Mouse (Mus musculus): ENCODE measurements around the gene Tepp. TPM values are rescaled to one million over a fixed set of nuclear protein-coding genes. Genes with fewer than 3 reads are reported as not detected.

Gene Tepp
- polyA plus RNA-seq, 1 experiment from 2014 or later = 0.74 TPM

DNA sequence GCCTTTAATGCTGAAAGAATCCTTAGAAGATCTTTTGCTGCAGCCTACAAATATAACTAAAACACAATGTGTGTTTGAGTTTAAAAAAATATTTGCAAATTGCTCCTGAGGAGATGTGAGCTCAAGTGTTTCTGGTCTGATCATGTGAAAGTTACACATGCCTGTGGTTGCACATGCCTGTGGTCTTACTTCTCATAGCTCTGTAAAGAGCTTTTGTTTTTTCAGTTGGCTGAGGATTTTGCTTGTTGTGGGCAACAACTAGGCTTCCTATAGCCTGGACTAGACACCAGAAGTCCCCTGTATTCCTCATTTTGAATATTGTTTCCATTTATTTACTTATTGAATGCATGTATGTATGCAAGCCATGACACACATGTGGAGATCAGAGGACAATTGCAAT lies 26.0 kb downstream of the Tepp start:
- Histone ChIP-seq H3K4me3 (ENCODE audit: low read length) (no peak overlapping the region), H3K36me3 (ENCODE audit: control insufficient read depth, insufficient read depth) (peaks cover 35% of the 10 kb centered on the region)

DNA sequence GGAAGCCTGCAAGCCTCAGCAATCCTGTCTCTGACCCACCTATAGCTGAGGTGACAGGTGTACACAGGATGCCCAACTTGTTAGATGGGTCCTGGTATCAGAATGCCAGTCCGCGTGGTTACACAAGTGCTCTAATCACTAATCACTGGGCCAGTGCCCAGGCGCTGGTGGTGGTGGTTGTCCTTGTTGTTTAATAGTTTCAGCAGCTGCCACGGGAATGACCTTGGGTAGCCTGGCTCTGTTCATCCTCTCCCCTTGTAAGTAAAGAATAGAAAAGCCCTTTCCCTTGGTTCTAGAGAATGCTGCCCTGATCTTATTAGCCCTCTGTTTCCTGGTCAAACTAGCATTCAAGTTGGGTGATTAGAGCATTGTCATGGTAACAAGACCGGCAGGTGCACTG lies 31.4 kb downstream of the Tepp start:
- H3K4me2 ChIP-seq (ENCODE audit: low read depth, low read length) = no peak overlapping the region
- H3K27ac ChIP-seq (ENCODE audit: low read length) = peak overlapping the region; percentile 74
- H3K36me3 ChIP-seq (ENCODE audit: control insufficient read depth, insufficient read depth) = peaks cover 39% of the 10 kb centered on the region
- no peak overlapping the region for H3K9ac ChIP-seq (ENCODE audit: low read length)
- peaks cover 8% of the 10 kb centered on the region for H3K4me1 ChIP-seq (ENCODE audit: control insufficient read depth, insufficient read depth, low read length)
- no peaks in the 10 kb centered on the region for H3K27me3 ChIP-seq (ENCODE audit: control insufficient read depth, insufficient read depth, low read length)
- no peak overlapping the region for H3K4me3 ChIP-seq (ENCODE audit: low read length)
- ATAC-seq (replicated peaks; ENCODE audit: extremely low read depth, insufficient read depth, low FRiP score) = peak; percentile 47; the same call in 1 of the 2 replicates
- H3K9me3 ChIP-seq (replicated peaks; ENCODE audit: control insufficient read depth, low read length) = no peaks in the 10 kb centered on the region
- 49% methylated on average over 5 of the region's 5 CpGs for WGBS

More for the DNA sequence above, 26.0 kb downstream of the Tepp start:
- ATAC-seq (replicated peaks; ENCODE audit: extremely low read depth, insufficient read depth, low FRiP score) = no peak
- H3K9me3 ChIP-seq (replicated peaks; ENCODE audit: control insufficient read depth, low read length) = peaks cover 3% of the 10 kb centered on the region; the same call in 1 of the 2 replicates
- H3K4me1 ChIP-seq (ENCODE audit: control insufficient read depth, insufficient read depth, low read length) = peaks cover 8% of the 10 kb centered on the region; the same call in 1 of the 2 replicates
- no peaks in the 10 kb centered on the region for H3K27me3 ChIP-seq (ENCODE audit: control insufficient read depth, insufficient read depth, low read length)
- no peak overlapping the region for H3K4me2 ChIP-seq (ENCODE audit: low read depth, low read length)
- H3K9ac ChIP-seq (ENCODE audit: low read length) = no peak overlapping the region
- no peak overlapping the region for H3K27ac ChIP-seq (ENCODE audit: low read length)

DNA sequence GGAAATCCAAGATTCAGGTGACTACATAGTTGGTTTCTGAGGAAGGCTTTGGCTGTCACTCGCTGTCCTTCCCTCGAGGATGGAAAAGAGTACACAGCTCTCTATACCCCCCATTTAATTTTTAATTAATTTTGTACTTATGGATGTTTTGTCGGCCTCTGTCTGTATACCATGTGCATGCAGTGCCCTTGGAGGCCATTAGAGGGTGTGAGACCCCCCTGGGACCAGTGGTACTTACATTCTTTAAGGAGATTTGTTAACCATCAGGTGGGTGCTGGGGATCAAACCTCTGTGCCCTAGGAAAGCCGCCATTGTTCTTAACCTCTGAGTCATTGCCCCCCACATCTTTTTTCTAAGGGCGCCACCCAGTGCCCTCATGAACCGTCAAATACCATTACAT lies 34.3 kb downstream of the Tepp start:
- Histone ChIP-seq H3K27me3 (ENCODE audit: control insufficient read depth, insufficient read depth, low read length) (no peaks in the 10 kb centered on the region), H3K36me3 (ENCODE audit: control insufficient read depth, insufficient read depth) (peaks cover 17% of the 10 kb centered on the region), H3K9ac (ENCODE audit: low read length) (no peak overlapping the region), H3K4me2 (ENCODE audit: low read depth, low read length) (no peak overlapping the region), H3K4me3 (ENCODE audit: low read length) (no peak overlapping the region), H3K27ac (ENCODE audit: low read length) (no peak overlapping the region), H3K9me3 (replicated peaks; ENCODE audit: control insufficient read depth, low read length) (no peaks in the 10 kb centered on the region), H3K4me1 (ENCODE audit: control insufficient read depth, insufficient read depth, low read length) (peaks cover 26% of the 10 kb centered on the region)
- ATAC-seq (replicated peaks; ENCODE audit: extremely low read depth, insufficient read depth, low FRiP score) = no peak
- whole genome bisulfite sequencing = 84% methylated on average over 6 of the region's 6 CpGs

DNA sequence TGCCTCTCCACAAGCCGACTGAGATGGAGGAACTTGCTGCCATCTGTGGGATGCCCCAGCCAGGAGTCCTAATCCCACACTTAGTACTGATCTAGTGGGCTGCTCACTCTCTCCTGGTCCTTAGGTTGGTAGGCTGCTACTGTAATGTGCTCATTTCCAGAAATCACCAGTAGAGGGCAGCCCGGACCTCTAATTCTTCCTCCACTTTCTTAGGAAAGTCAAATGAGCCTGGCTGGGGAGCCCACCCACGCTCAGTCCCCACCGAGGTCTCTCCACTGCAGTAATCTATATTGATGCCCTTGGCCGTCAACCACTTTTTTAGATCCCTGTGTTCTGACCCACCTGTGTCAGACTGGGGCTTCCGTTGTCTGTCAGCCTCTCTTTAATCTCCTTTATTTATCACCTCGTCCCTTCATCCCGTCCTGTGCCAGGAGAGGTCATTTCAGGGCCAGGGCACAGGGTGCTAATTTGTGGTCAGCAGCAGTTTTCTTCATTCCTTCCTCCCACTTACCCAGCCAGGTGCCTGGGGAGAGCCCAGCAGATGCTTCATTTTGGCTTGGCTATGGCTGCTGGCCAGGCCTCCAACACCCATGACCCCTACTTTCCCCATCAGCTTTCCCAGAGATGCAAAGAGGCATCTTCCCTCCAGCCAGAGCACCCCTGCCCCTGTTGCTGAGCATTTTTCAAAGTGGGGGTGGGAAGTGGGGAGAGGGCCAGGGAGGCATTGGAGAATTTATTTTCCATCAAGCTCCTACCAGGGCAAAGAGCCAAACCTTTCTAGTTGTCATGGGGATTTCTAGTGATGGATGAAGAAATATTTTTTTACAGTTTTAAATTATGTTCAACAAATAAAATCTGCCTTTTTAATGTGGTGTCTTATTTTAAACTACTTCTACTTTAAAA lies 36.5 kb downstream of the Tepp start:
- 20% methylated on average over 8 of the region's 8 CpGs for WGBS
- no peak overlapping the region for H3K27ac ChIP-seq (ENCODE audit: low read length)
- ATAC-seq (replicated peaks; ENCODE audit: extremely low read depth, insufficient read depth, low FRiP score) = peak; percentile 51

DNA sequence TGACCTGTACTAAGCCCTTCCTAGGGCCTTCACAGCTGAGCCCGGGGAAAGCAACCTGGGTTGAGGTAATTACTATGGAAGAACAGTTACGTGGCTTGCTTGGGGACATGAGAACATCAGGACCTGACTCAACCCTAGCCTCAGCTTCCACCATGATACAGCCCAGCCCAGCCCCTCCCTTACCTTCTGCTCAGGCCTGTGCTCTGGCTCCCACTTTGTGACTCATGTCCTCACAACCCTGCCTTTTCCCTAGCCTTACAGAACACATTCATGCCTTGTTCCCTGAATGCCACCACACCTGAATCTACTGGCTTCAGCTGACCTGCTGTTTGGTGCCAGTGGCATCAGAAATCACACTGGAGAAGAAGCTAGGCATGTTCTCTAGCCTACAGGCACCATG lies 38.0 kb downstream of the Tepp start:
- no peak overlapping the region for H3K4me2 ChIP-seq (ENCODE audit: low read depth, low read length)
- no peak overlapping the region for H3K4me3 ChIP-seq (ENCODE audit: low read length)
- peaks cover 30% of the 10 kb centered on the region for H3K4me1 ChIP-seq (ENCODE audit: control insufficient read depth, insufficient read depth, low read length)
- 86% methylated on average over 2 of the region's 2 CpGs for WGBS
- no peaks in the 10 kb centered on the region for H3K9me3 ChIP-seq (replicated peaks; ENCODE audit: control insufficient read depth, low read length)
- H3K36me3 ChIP-seq (ENCODE audit: control insufficient read depth, insufficient read depth) = peaks cover 12% of the 10 kb centered on the region
- 0 out of 2 replicates have a peak overlapping the region, but pooled peaks have one; percentile 23 for H3K9ac ChIP-seq (ENCODE audit: low read length)
- peak overlapping the region; percentile 51; the same call in 1 of the 2 replicates for H3K27ac ChIP-seq (ENCODE audit: low read length)
- no peak for ATAC-seq (replicated peaks; ENCODE audit: extremely low read depth, insufficient read depth, low FRiP score)
- no peaks in the 10 kb centered on the region for H3K27me3 ChIP-seq (ENCODE audit: control insufficient read depth, insufficient read depth, low read length)

More for the DNA sequence above, 36.5 kb downstream of the Tepp start:
- Histone ChIP-seq H3K4me3 (ENCODE audit: low read length) (no peak overlapping the region), H3K4me2 (ENCODE audit: low read depth, low read length) (no peak overlapping the region), H3K9me3 (replicated peaks; ENCODE audit: control insufficient read depth, low read length) (no peaks in the 10 kb centered on the region), H3K4me1 (ENCODE audit: control insufficient read depth, insufficient read depth, low read length) (peaks cover 34% of the 10 kb centered on the region), H3K9ac (ENCODE audit: low read length) (no peak overlapping the region), H3K27me3 (ENCODE audit: control insufficient read depth, insufficient read depth, low read length) (no peaks in the 10 kb centered on the region), H3K36me3 (ENCODE audit: control insufficient read depth, insufficient read depth) (peaks cover 16% of the 10 kb centered on the region)

DNA sequence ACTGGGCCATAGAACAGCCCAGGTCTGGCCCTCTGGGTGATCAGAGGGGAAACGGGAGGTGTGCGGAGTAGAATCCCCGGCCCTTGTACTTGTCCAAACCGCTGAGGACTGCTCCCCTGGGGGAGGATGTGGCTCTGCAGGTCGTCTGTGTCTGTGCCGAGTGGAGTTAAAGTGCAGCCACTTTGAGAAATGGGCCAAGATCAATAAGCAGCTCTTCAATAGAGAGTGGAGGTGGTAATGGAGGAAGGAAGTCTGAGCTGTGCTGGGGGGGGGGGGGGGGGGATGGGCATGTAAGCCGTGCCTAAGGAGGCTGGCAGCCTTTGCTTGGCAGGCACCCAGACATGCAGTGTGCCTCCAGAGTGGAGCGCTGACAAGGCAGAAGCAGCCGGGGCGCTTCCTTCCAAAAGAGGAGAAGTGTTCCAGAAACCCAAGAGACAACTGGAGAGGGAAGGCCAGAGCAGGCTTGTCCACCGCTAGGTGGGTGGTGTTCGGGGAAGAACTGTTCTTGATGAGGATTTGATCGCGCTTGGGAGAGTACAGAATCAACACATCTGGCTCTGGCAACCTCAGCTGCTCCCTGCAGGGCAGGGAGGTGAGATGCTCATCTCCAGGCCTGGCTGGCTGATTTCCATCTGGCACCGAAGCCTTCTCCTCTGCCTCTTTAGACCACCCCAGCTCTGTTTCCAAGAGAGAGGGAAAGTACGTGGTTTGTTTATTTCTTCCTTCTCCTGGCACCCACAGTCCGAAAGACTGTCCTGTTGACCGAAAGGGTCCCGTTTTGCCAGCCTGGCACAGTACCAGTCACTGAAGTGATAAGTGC lies 38.7 kb downstream of the Tepp start:
- Histone ChIP-seq H3K4me3 (ENCODE audit: low read length) (peak overlapping the region; percentile 19; the same call in 1 of the 2 replicates), H3K27me3 (ENCODE audit: control insufficient read depth, insufficient read depth, low read length) (no peaks in the 10 kb centered on the region), H3K9ac (ENCODE audit: low read length) (peak overlapping the region; percentile 56), H3K9me3 (replicated peaks; ENCODE audit: control insufficient read depth, low read length) (no peaks in the 10 kb centered on the region), H3K36me3 (ENCODE audit: control insufficient read depth, insufficient read depth) (peaks cover 10% of the 10 kb centered on the region), H3K4me2 (ENCODE audit: low read depth, low read length) (peak overlapping the region; percentile 54), H3K27ac (ENCODE audit: low read length) (peak overlapping the region; percentile 73), H3K4me1 (ENCODE audit: control insufficient read depth, insufficient read depth, low read length) (peaks cover 31% of the 10 kb centered on the region)
- WGBS = 29% methylated on average over 19 of the region's 19 CpGs
- ATAC-seq (replicated peaks; ENCODE audit: extremely low read depth, insufficient read depth, low FRiP score) = 0 out of 2 replicates have a peak, but pooled peaks have one; percentile 3

DNA sequence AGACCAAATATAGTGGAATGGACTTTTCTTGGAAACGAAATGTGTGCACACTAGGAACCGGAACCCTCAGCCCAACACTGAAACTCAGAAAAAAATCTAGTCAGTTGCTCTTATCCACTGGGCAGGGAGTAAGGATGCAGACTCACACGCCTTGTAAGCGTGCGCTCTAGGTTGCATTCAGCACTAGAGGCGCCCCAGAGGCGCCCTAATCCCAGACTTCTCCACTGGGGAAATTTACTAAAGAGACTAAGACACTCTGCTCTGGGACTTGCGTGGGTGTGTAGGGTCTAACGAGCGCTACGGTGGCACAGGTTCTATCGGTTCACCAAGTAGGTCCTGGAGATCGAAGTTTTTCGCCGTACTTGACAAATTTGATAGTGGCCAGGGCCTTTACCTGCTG lies 41.1 kb downstream of the Tepp start:
- Histone ChIP-seq H3K36me3 (ENCODE audit: control insufficient read depth, insufficient read depth) (no peaks in the 10 kb centered on the region), H3K9me3 (replicated peaks; ENCODE audit: control insufficient read depth, low read length) (no peaks in the 10 kb centered on the region), H3K4me2 (ENCODE audit: low read depth, low read length) (peak overlapping the region; percentile 84), H3K27me3 (ENCODE audit: control insufficient read depth, insufficient read depth, low read length) (no peaks in the 10 kb centered on the region), H3K4me3 (ENCODE audit: low read length) (peak overlapping the region; percentile 81), H3K4me1 (ENCODE audit: control insufficient read depth, insufficient read depth, low read length) (peaks cover 56% of the 10 kb centered on the region), H3K9ac (ENCODE audit: low read length) (peak overlapping the region; percentile 96), H3K27ac (ENCODE audit: low read length) (peak overlapping the region; percentile 84)
- 2% methylated on average over 15 of the region's 15 CpGs for WGBS
- ATAC-seq (replicated peaks; ENCODE audit: extremely low read depth, insufficient read depth, low FRiP score) = peak; percentile 33

DNA sequence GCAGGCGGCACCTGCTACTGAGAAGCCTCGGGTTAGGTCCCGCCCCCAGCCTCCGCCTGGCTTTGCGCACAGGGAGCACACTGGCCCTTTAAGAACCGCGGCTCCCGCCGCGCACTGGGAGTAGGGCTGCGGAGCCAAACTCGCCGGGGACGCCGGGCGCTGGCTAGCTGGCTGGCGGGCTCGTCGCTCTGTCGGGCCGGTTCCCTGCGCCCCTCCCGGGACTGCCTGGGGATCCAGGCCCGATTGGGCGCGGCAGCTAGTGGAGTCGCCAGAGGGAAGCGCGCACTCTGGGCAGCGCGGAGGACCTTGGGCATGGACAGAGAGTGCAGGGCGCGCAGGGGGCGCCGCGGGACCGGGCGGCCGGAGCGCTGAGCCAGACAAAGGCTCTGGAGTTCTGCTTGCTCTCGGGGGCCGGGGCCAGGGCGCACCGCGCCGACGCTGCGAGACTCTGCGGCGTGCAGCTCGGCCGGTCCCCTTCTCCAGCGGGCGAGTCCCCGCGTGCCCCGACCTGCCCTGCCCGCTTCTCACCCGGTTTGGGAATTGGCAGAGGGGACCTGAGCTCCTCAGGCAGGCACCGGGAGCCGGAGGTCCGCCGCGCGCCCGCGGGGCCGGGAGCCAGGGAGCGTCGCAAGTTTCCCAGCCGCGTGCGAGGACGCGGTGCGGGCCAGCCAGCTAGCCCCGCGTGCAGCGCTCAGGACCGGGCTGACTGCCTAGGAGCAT lies 41.9 kb downstream of the Tepp start, which contains the start of gene Mmp15:
Gene Mmp15 (plus strand): TSS at position 118 of the 720 bp plus-strand sequence.
- no peaks in the 10 kb centered on the region for H3K27me3 ChIP-seq (ENCODE audit: control insufficient read depth, insufficient read depth, low read length)
- H3K36me3 ChIP-seq (ENCODE audit: control insufficient read depth, insufficient read depth) = no peaks in the 10 kb centered on the region
- peak within 1 kb of the TSS; percentile 96 for H3K9ac ChIP-seq (ENCODE audit: low read length)
- peaks cover 59% of the 10 kb centered on the region for H3K4me1 ChIP-seq (ENCODE audit: control insufficient read depth, insufficient read depth, low read length)
- H3K9me3 ChIP-seq (replicated peaks; ENCODE audit: control insufficient read depth, low read length) = no peaks in the 10 kb centered on the region
- H3K4me3 ChIP-seq (ENCODE audit: low read length) = peak within 1 kb of the TSS; percentile 81
- WGBS = under 1% methylated on average over 80 of the region's 80 CpGs
- H3K27ac ChIP-seq (ENCODE audit: low read length) = peak within 1 kb of the TSS; percentile 84
- peak; percentile 79 for ATAC-seq (replicated peaks; ENCODE audit: extremely low read depth, insufficient read depth, low FRiP score)
- H3K4me2 ChIP-seq (ENCODE audit: low read depth, low read length) = peak within 1 kb of the TSS; percentile 84
